Mouse (Mus musculus) heart, postnatal 10 days (tissue): ENCODE measurements around the gene Sf1. TPM values are rescaled to one million over a fixed set of nuclear protein-coding genes. Genes with fewer than 3 reads are reported as not detected.

Source experiments
- DNase-seq, 2 experiments: peaks; one replicate each; pipeline ENCODE4 v3.0.0; 2021
- intact Hi-C: fragments of 180-260 bp; cut with DNase I; formaldehyde crosslinking; loops from one replicate; pipeline ENCODE4 v1.15.1; 2025
- microRNA-seq, 2 experiments: library from miRNA; unstranded; fragments of <30 nt; microRNA quantifications; one replicate each; pipeline ENCODE4 v1.2.0; 2022
- total RNA-seq, 2 experiments: library from RNA; stranded (reverse); gene quantifications; 2 replicates each; pipeline ENCODE4 v1.2.3; 2021

Sf1 gene
- total RNA-seq, 2 experiments from 2014 or later, result 118 to 143 TPM

DNA sequence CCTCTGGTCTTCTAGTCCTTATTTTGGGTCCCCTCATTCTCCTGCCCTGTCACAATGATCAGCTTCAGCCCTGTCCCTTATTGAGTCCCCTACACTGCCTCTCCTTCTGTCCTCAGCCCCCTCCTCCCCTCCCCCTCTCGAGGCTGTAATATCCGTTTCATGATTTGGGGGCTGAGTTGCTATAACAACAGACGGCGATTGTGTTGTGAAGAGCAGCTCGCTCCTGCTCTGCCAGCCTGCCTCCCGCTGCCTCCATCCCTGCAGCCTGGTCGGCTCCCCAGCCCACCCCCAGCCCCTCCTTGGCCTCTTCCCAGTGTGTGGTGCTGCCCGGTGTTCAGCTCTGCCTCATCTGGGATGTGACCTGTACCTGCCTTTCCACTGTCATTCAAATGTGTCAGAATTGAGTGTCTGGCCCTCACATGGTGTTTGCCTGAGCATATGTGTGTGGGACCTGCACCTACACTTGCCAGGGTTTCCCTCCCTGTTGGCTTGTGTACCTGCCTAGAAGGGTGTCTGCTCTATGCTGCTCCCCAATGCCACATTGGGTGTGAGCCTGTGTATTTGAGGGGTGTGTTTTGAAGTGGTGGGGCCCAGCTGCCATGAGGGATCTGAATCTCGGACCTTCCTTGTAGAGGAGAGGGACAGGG is 52.8 kb downstream of the Sf1 start:
- no peak for DNase-seq
- intact Hi-C loops, result no loop called here

DNA sequence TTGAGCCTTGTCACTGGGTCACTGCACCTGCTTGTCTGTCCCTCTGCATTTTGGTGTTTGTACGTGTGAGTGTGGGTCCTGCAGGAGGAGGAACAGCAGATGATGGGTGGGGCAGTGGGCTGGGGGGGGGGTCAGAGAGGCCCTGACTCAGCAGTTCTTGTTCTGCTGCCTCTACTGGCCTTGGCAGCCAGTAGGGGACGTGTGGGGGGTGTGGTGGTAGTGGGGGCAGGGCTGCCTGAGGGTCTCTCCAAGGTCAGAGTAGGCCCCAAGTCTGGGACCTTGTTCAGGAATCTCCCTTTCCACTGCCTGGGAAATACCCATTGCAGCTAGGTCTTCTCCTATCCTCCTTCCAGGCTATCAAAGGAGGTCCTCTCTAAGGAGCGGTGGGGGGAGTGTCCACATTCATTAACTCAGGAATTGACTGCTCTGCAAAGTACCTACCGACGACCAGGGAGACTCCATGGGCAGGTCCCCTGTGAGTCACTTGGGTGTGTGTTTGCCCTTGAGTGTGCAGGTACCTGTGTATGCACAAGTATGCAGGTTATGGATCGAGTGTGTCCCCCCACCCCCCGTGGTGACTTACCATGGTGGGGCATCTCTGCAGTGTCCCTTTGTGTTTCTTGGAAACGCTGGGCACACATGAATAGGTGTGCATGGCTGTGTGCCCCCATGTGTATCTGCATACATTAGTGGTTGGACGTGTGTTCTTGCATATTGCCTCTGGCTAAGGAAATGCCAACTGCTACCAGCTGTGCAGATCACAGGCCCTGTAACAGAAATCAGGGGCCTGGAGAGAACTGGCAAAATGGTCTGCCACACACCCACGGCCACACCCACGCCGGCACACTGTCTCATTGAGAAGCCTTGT is 53.6 kb downstream of the Sf1 start:
- intact Hi-C loops, result no loop called here
- no peak for DNase-seq

DNA sequence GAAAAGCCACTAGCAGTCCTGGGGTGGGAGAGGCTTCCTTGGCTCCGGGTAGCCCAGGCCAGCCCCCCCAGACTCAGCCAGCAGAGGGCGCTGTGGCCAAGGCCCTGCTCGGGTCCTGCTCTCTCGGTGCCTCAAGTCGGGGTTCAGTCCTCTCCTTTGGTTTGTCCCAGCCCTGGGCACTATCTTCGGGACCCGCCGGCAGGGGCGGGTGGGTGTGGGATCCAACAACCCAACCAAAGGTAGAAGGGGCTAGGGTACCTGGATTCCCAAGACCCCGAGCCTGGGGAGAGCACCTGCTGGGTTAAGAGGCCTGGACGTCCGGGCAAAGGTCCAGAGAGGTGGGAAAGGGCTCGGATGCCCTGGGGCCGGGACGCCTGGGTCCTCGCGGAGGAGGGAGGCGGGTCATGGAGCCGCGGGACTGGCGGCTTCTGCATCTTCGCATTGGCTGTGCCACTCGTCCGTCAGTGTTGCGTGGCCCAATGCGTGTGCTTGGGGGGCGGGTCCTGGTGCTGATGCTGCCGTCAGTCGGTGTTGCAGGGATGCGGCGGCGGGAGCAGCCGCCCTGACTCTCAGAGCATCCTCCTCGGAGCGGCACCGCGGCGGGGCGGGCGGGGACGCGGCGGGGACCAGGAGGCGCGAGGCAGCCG is 54.9 kb downstream of the Sf1 start, which contains the start of gene Nrxn2:
Gene Nrxn2 (plus strand): TSS at position 499 of the 647 bp plus-strand sequence.
- peak; percentile 83 to 84 for DNase-seq
- intact Hi-C loops, result loop anchor here (1.0 kb wide), 1 partner anchor 34 kb away; no protein-coding TSS in a partner anchor

DNA sequence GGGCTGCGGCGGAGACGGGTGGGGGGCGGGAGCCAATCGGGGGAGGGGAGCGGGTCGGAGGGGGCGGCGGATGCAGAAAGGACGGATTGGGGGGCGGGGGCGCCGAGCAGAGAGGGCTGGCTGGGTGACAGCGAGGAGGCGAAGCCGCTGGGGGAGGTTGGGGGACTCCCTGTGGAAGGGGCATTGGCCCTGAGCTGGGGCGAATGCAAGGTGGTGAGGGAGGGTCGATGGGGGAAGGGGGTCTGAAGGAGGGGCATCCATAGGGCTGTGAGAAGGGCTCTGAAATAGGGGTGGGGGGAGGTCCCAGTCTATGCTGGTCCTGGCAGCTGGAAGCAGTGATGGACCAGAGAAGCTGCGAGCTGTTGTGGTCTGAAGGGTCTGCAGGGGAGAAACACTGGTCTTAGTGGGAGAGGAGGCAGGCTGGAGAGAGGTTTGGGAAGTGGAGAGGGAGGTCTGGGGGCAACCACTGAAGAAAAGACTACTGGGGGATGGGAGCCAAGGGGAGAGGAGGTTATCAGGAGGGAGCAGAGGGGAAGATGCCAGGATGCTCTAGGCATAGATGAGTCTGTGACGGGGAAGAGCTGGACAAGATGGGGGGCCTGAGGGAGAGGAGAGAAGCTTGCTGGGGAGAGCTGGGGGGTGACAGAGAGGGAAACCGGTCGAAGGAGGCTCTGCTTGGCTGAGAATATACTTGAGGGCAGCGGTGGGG is 55.6 kb downstream of the Sf1 start:
- intact Hi-C loops, result loop anchor here (1.0 kb wide), 1 partner anchor 33 kb away; no protein-coding TSS in a partner anchor
- no peak for DNase-seq

DNA sequence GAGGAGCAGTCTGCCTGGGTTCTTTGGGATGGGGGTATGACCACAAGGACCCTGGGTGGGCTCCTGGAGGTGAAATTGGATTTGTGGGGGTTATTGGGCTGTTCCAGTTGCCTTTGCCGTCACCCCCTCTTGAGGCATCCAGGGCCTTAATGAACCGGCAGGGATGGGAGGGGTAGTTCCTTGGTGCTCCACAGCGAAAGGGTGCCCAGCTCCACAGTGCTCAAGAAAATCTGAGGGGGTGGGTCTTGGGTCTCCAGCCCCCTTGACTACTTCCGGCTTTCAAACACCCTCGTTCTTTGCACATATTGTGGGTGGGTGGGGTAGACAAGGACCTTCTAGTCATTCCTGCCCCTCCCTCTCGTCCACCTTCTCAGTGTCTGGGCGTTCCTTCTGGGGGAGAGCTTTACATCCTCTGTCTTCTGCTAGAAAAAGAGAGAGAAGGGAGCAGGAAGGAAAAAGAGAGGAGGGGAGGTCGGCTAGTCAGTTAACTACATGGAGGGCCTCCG is 56.4 kb downstream of the Sf1 start:
- DNase-seq, result no peak
- intact Hi-C loops, result no loop called here

GRCm38 (mm10) chr19:6420481-6421210 is 57.2 kb downstream of the Sf1 start:
- intact Hi-C loops, result no loop called here
- no peak for DNase-seq

GRCm38 (mm10) chr19:6421211-6421590 is 57.7 kb downstream of the Sf1 start:
- DNase-seq, result no peak
- intact Hi-C loops, result no loop called here

DNA sequence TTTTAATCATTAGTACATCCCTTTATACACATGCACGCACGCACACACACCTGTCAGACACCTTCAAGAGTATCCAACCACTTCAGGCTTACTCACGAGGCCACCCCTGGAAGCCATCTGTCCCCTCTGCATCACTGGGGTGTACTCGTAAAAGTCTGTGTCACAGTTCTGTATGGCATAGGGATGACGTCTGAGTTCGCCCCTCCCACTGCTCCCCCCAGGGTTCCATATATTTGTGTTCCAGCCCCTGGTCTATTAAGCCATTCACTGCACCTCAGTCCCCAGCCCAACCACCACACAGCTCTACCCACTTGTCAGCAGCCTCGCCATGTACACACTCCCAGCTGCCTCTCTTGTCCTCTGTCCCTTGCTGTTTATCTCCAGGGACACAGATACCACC is 58.5 kb downstream of the Sf1 start:
- no peak for DNase-seq
- intact Hi-C loops, result no loop called here

DNA sequence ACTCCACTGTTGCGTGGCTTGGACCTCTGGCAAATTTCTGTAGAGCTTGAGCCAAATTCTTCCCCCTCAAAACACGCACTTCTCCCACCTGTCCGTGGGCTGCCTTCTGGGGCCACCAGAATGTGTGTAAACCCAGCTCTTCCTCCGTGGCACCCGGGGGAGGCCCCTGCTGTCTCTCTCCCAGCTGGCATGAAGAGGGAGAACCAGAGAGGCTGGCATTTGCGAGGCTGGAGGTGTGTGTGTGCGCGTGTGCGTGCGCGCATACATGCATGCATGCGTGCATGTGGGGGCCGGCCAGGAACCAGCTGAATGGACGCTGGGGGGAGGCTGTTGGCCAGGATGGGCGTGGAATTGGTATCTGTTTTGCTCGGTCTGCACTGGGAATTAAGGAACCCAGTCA is 59.8 kb downstream of the Sf1 start:
- DNase-seq, result no peak
- intact Hi-C loops, result no loop called here

GRCm38 (mm10) chr19:6424137-6424881 is 60.8 kb downstream of the Sf1 start:
- no peak for DNase-seq
- intact Hi-C loops, result no loop called here

- intact Hi-C loops, result no loop called here
- no peak for DNase-seq
Measured at GRCm38 (mm10) chr19:6425595-6425994, 62.1 kb downstream of the Sf1 start.

DNA sequence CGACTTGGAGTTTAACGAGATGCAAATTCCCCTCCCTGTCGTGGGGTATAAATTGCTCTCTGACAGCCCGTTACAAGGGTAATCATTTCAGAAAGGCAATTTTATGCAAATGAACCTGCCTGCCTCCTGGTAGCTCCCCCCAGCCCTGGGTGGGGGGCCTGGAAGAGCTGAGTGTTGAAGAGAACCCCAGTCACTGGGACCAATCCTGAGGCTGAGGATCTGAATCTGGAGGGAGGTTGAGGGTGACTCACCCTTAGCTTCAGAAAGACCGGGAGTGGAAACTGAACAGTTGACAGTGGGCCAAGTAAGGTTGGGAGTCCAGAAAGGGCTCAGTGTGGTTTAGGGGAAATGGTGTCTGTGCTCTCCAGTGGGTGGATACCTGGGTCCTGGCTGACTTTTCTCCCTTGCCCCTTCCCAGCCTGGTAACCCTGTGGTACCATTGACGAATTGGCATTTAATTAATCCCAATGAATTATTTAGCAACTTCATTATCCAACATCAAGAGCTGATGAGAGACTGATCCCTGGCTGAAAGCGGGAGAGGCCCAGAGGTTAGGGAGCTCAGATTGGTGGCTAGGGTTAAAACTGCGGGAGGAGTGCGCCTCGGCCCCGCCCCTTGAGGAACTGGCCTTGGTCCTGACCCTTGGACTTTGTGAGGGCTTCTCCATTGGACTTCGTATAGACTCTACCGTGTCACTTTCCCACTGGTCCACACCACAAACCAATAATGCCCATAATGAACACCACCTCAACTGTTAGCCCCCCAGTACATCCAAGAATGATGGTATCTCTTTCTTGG is 63.4 kb downstream of the Sf1 start:
- intact Hi-C loops, result no loop called here
- peak; percentile 55 to 77 for DNase-seq

Small RNA genes within 50 kb of the gene (microRNA-seq; reads per million reads assigned to microRNA genes)
- 0 reads per million in 2 experiments for gene Mir6989

Other genes with a start within 250 kb of the Sf1 start
- 10 to 100 TPM; 10.2 to 13.9 TPM for gene Sac3d1, start 245.0 kb upstream of the Sf1 start, total RNA-seq
- 10 to 100 TPM; 12.5 to 12.6 TPM for gene Snx15, start 235.4 kb upstream of the Sf1 start, total RNA-seq
- gene Batf2, start 222.7 kb upstream of the Sf1 start, total RNA-seq, result under 1 TPM; 0.31 to 0.32 TPM
- 10 to 100 TPM; 60.5 to 63.5 TPM for gene Arl2, start 222.1 kb upstream of the Sf1 start, total RNA-seq
- not detected for gene Majin, start 179.3 kb upstream of the Sf1 start, total RNA-seq
- not detected for gene Gpha2, start 137.3 kb upstream of the Sf1 start, total RNA-seq
- 10 to 100 TPM; 30.7 to 31.7 TPM for gene Ppp2r5b, start 127.8 kb upstream of the Sf1 start, total RNA-seq
- 10 to 100 TPM; 17.7 to 19.0 TPM for gene Atg2a, start 122.0 kb upstream of the Sf1 start, total RNA-seq
- 100 to 1,000 TPM; 129 to 181 TPM for gene Ehd1, start 87.0 kb upstream of the Sf1 start, total RNA-seq
- 1 to 10 TPM; 9.6 to 9.9 TPM for gene Cdc42bpg, start 57.2 kb upstream of the Sf1 start, total RNA-seq
- gene Men1, start 28.7 kb upstream of the Sf1 start, total RNA-seq, result 10 to 100 TPM; 18.6 to 21.8 TPM
- gene Map4k2, start 22.6 kb upstream of the Sf1 start, total RNA-seq, result 10 to 100 TPM; 52.3 to 52.4 TPM
- 100 to 1,000 TPM; 622 to 693 TPM for gene Pygm, start 20.7 kb downstream of the Sf1 start, total RNA-seq
- 10 to 100 TPM; 50.7 to 60.2 TPM for gene Rasgrp2, start 35.6 kb downstream of the Sf1 start, total RNA-seq
- gene Nrxn2, start 55.0 kb downstream of the Sf1 start, total RNA-seq, result 1 to 10 TPM; 4.4 to 5.5 TPM
- not detected for gene Slc22a12, start 179.3 kb downstream of the Sf1 start, total RNA-seq